Mouse (Mus musculus): Measurements from ENCODE around the gene Six6.

DNA sequence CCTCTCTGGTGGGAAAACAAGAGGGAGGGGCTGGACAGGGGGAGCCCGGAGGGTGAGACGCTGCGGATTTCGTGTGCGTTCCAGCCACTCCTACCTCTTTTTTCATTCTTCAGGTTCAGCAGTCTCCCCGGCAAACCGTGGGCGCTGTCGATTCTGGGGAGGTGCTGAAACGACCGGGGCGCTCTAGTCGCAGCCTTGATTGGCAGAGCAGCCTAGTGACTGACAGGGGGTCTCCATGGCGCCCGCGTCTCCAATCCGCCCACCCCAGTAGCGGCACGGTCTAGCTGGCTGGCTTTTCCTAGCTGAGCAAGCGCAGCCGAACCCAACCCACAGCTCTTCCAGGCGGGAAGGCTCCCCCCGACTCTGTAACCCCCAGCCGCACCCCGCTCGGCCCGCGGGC, at the start of gene Six6:
- no peak for TF ChIP-seq CTCF (IDR thresholded peaks at IDR 0.05; ENCODE audit: extremely low read depth, insufficient read depth, insufficient read length, insufficient replicate concordance)
- no peak for TF ChIP-seq POLR2A (IDR thresholded peaks at IDR 0.05; ENCODE audit: low read depth, low read length)

Measured in spleen, adult 2 months (tissue).